ENCODE assay signal across 8 mouse cellular contexts in genomic region chr4:126275681-126276131, GRCm38 (mm10). TPM values are rescaled to one million over a fixed set of nuclear protein-coding genes. Genes with fewer than 3 reads are reported as not detected.
DNase-seq lines count a peak whose midpoint lies in the region; ATAC-seq lines count a peak whose summit lies in the region.

No protein-coding gene starts in this region.

- no peak for ATAC-seq in granulocyte monocyte progenitor cell, adult 5-6 weeks (replicated peaks; ENCODE audit: poor library complexity, severe bottlenecking)
- no peak for ATAC-seq in frontal cortex, adult (ENCODE audit: low TSS enrichment)

- intact Hi-C loops in left cerebral cortex, postnatal 4 days (cut with DNase I): loop anchor here (5.0 kb wide), 1 partner anchor 48 kb away; no protein-coding TSS in a partner anchor
- intact Hi-C loops in heart, postnatal 25 days (cut with DNase I): no loop called here

- peak; percentile 41 for DNase-seq in gastrocnemius, postnatal 25 days
- DNase-seq in gastrocnemius, postnatal 4 days (ENCODE audit: low spot score in 2 of 2): no peak
- peak; percentile 74 for DNase-seq in left cerebral cortex, postnatal 4 days
- DNase-seq in left cerebral cortex, adult 18-20 months (ENCODE audit: low spot score in 2 of 2): no peak
- peak; percentile 85 for DNase-seq in cerebellum, adult 11-12 months
- peak; percentile 42 for DNase-seq in heart, postnatal 25 days (ENCODE audit: low spot score)

RNA-seq across cellular contexts. Expression of gene Col8a2, which starts 10.9 kb away (rescaled TPM):
- total RNA-seq in gastrocnemius, postnatal 25 days (2021): 1 to 10 TPM in 1 of 2 experiments, under 1 TPM in 1; 0.96 to 3.9 TPM
- total RNA-seq in gastrocnemius, postnatal 4 days (2021): 10 to 100 TPM in 1 of 2 experiments, 1 to 10 TPM in 1; 7.0 to 10.1 TPM
- total RNA-seq in left cerebral cortex, postnatal 4 days (2021): 1 to 10 TPM; 2.2 to 3.4 TPM
- total RNA-seq in left cerebral cortex, adult 18-20 months (2021): 1 to 10 TPM; 1.7 to 2.8 TPM
- under 1 TPM; 0.75 to 0.81 TPM for total RNA-seq in heart, postnatal 25 days (2021)
- total RNA-seq in granulocyte monocyte progenitor cell, adult 5-6 weeks (2014; fragmentation: Nextera tagmentation): not detected in 2 replicates
- not detected in 2 replicates for total RNA-seq in granulocyte monocyte progenitor cell, adult 5-6 weeks (2017)

RNA-seq across cellular contexts. Expression of gene Trappc3, which starts 13.6 kb away (rescaled TPM):
- 10 to 100 TPM; 18.0 to 21.0 TPM for total RNA-seq in gastrocnemius, postnatal 25 days (2021)
- 10 to 100 TPM; 36.6 to 37.3 TPM for total RNA-seq in gastrocnemius, postnatal 4 days (2021)
- total RNA-seq in left cerebral cortex, postnatal 4 days (2021): 100 to 1,000 TPM; 102 to 105 TPM
- 10 to 100 TPM; 84.5 to 87.3 TPM for total RNA-seq in left cerebral cortex, adult 18-20 months (2021)
- total RNA-seq in heart, postnatal 25 days (2021): 10 to 100 TPM; 43.2 to 47.1 TPM
- 46.2 and 55.5 TPM in 2 replicates for total RNA-seq in granulocyte monocyte progenitor cell, adult 5-6 weeks (2014; fragmentation: Nextera tagmentation)
- 48.4 and 54.8 TPM in 2 replicates for total RNA-seq in granulocyte monocyte progenitor cell, adult 5-6 weeks (2017)

RNA-seq across cellular contexts. Expression of gene Map7d1, which starts 19.6 kb away (rescaled TPM):
- 100 to 1,000 TPM; 166 to 187 TPM for total RNA-seq in gastrocnemius, postnatal 25 days (2021)
- total RNA-seq in gastrocnemius, postnatal 4 days (2021): 100 to 1,000 TPM; 254 to 283 TPM
- 100 to 1,000 TPM; 211 to 214 TPM for total RNA-seq in left cerebral cortex, postnatal 4 days (2021)
- 100 to 1,000 TPM; 251 to 254 TPM for total RNA-seq in left cerebral cortex, adult 18-20 months (2021)
- 100 to 1,000 TPM; 255 to 285 TPM for total RNA-seq in heart, postnatal 25 days (2021)
- 20.6 and 25.6 TPM in 2 replicates for total RNA-seq in granulocyte monocyte progenitor cell, adult 5-6 weeks (2014; fragmentation: Nextera tagmentation)
- 12.8 and 20.2 TPM in 2 replicates for total RNA-seq in granulocyte monocyte progenitor cell, adult 5-6 weeks (2017)

RNA-seq across cellular contexts. Expression of gene Adprhl2, which starts 45.8 kb away (rescaled TPM):
- 1 to 10 TPM; 7.4 to 8.4 TPM for total RNA-seq in gastrocnemius, postnatal 25 days (2021)
- total RNA-seq in gastrocnemius, postnatal 4 days (2021): 10 to 100 TPM; 20.8 to 21.2 TPM
- 10 to 100 TPM; 37.8 to 39.5 TPM for total RNA-seq in left cerebral cortex, postnatal 4 days (2021)
- total RNA-seq in left cerebral cortex, adult 18-20 months (2021): 10 to 100 TPM; 28.6 to 30.9 TPM
- 10 to 100 TPM; 11.4 to 11.9 TPM for total RNA-seq in heart, postnatal 25 days (2021)
- 24.9 and 33.4 TPM in 2 replicates for total RNA-seq in granulocyte monocyte progenitor cell, adult 5-6 weeks (2014; fragmentation: Nextera tagmentation)
- 27.7 and 28.2 TPM in 2 replicates for total RNA-seq in granulocyte monocyte progenitor cell, adult 5-6 weeks (2017)

RNA-seq across cellular contexts. Expression of gene Tekt2, which starts 49.8 kb away (rescaled TPM):
- under 1 TPM; 0.31 to 0.88 TPM for total RNA-seq in gastrocnemius, postnatal 25 days (2021)
- total RNA-seq in gastrocnemius, postnatal 4 days (2021): 1 to 10 TPM; 1.2 to 1.6 TPM
- total RNA-seq in left cerebral cortex, postnatal 4 days (2021): 1 to 10 TPM; 3.5 to 5.1 TPM
- 1 to 10 TPM; 1.0 to 1.1 TPM for total RNA-seq in left cerebral cortex, adult 18-20 months (2021)
- total RNA-seq in heart, postnatal 25 days (2021): under 1 TPM; 0.28 to 0.44 TPM
- not detected in 2 replicates for total RNA-seq in granulocyte monocyte progenitor cell, adult 5-6 weeks (2014; fragmentation: Nextera tagmentation)
- total RNA-seq in granulocyte monocyte progenitor cell, adult 5-6 weeks (2017): not detected in 2 replicates

Comparison
In these comparisons a context has a peak if more than half of its experiments do, and no peak if none do; other contexts are left out.
1. DNase-seq: peak in gastrocnemius, postnatal 25 days (single experiment), left cerebral cortex, postnatal 4 days (single experiment), cerebellum, adult 11-12 months (single experiment) and heart, postnatal 25 days (single experiment); none in gastrocnemius, postnatal 4 days (0 of 2) and left cerebral cortex, adult 18-20 months (0 of 2).
2. RNA of gene Map7d1, which starts 19.6 kb away (total RNA-seq): 255 to 285 TPM in heart, postnatal 25 days, 254 to 283 TPM in gastrocnemius, postnatal 4 days, 251 to 254 TPM in left cerebral cortex, adult 18-20 months, 211 to 214 TPM in left cerebral cortex, postnatal 4 days and 166 to 187 TPM in gastrocnemius, postnatal 25 days; 12.8 to 25.6 TPM in granulocyte monocyte progenitor cell, adult 5-6 weeks; every median in the first group is over 4 times any median in the second.